Mouse (Mus musculus) urinary bladder, postnatal 25 days (tissue): ENCODE measurements around the gene Eef1g.
A peak's percentile ranks its signal among the peaks of the same experiment; 100 is the strongest.

ENCODE experiments used
- DNase-seq: peaks from one replicate; pipeline ENCODE4 v3.0.0; 2022; ENCODE audit warnings: low spot score

The Eef1g gene

GRCm38 (mm10) chr19:8966590-8967372, at the start of gene Eef1g:
Eef1g (plus strand) TSS chr19:8967041.
- DNase-seq, result peak; percentile 90

- no peak for DNase-seq
These were observed 47.8 kb upstream of the Eef1g start for GRCm38 (mm10) chr19:8919000-8919399.

- no peak for DNase-seq
These were observed 47.2 kb upstream of the Eef1g start for GRCm38 (mm10) chr19:8919684-8920072.

- DNase-seq, result peak; percentile 92
These were observed 46.6 kb upstream of the Eef1g start, which contains the start of gene B3gat3 for GRCm38 (mm10) chr19:8920073-8920736. B3gat3 (plus strand) TSS chr19:8920374.

- no peak for DNase-seq
These were observed 46.0 kb upstream of the Eef1g start for GRCm38 (mm10) chr19:8920836-8921291.

GRCm38 (mm10) chr19:8921741-8922140, 45.1 kb upstream of the Eef1g start:
- DNase-seq, result no peak

- DNase-seq, result no peak
These were observed 40.1 kb upstream of the Eef1g start for GRCm38 (mm10) chr19:8926766-8927165.

- DNase-seq, result no peak
These were observed 38.8 kb upstream of the Eef1g start for GRCm38 (mm10) chr19:8927891-8928525.

- DNase-seq, result no peak
These were observed 38.1 kb upstream of the Eef1g start for GRCm38 (mm10) chr19:8928689-8929223.

GRCm38 (mm10) chr19:8929224-8930088, 37.4 kb upstream of the Eef1g start, which contains the start of the genes Rom1 and Eml3:
Rom1 (minus strand) TSS chr19:8929356.
Eml3 (plus strand) TSS chr19:8929552.
- peak; percentile 84 for DNase-seq

- no peak for DNase-seq
These were observed 36.7 kb upstream of the Eef1g start for GRCm38 (mm10) chr19:8930117-8930516.

- DNase-seq, result no peak
These were observed 36.1 kb upstream of the Eef1g start for GRCm38 (mm10) chr19:8930771-8931170.

GRCm38 (mm10) chr19:8936736-8937135, 30.1 kb upstream of the Eef1g start:
- DNase-seq, result no peak

- DNase-seq, result no peak
These were observed 26.2 kb upstream of the Eef1g start for GRCm38 (mm10) chr19:8940526-8941133.

- no peak for DNase-seq
These were observed 25.7 kb upstream of the Eef1g start for GRCm38 (mm10) chr19:8941136-8941514.

- DNase-seq, result peak; percentile 95
These were observed 25.2 kb upstream of the Eef1g start, which contains the start of gene Mta2 for GRCm38 (mm10) chr19:8941515-8942217. Mta2 (plus strand) TSS chr19:8941875.

- no peak for DNase-seq
These were observed 24.4 kb upstream of the Eef1g start for GRCm38 (mm10) chr19:8942276-8942964.

GRCm38 (mm10) chr19:8943047-8943446, 23.8 kb upstream of the Eef1g start:
- DNase-seq, result no peak

- DNase-seq, result peak; percentile 47
These were observed 22.8 kb upstream of the Eef1g start for GRCm38 (mm10) chr19:8944062-8944461.

- DNase-seq, result peak; percentile 60
These were observed 22.1 kb upstream of the Eef1g start for GRCm38 (mm10) chr19:8944750-8945149.
